Mouse (Mus musculus): ENCODE measurements around the gene 9430015G10Rik. TPM values are rescaled to one million over a fixed set of nuclear protein-coding genes. Genes with fewer than 3 reads are reported as not detected.

Gene 9430015G10Rik
- polyA plus RNA-seq, 1 experiment from 2014 or later = 32.4 TPM

- H3K4me3 ChIP-seq (ENCODE audit: low read depth, low read length) = no peak overlapping the region
- H3K9ac ChIP-seq (replicated peaks; ENCODE audit: low read depth, low read length) = no peak overlapping the region
- ATAC-seq (ENCODE audit: low read depth) = no peak
- peak overlapping the region; percentile 50; the same call in 1 of the 2 replicates for H3K4me2 ChIP-seq (ENCODE audit: low read depth, low read length)
- H3K4me1 ChIP-seq (ENCODE audit: control insufficient read depth, insufficient read depth, low read length) = no peaks in the 10 kb centered on the region
- H3K27me3 ChIP-seq (ENCODE audit: control insufficient read depth, insufficient read depth, low read length) = peaks cover 10% of the 10 kb centered on the region; the same call in 1 of the 2 replicates
- no peaks in the 10 kb centered on the region for H3K36me3 ChIP-seq (ENCODE audit: control insufficient read depth, insufficient read depth, low read length)
- H3K9me3 ChIP-seq (ENCODE audit: control insufficient read depth, low read length) = no peaks in the 10 kb centered on the region
- no peak overlapping the region for H3K27ac ChIP-seq (ENCODE audit: low read depth, low read length)
- 6% methylated on average over 8 of the region's 8 CpGs for WGBS
Observed at GRCm38 (mm10) chr4:156076911-156077382, 32.8 kb upstream of the 9430015G10Rik start.

GRCm38 (mm10) chr4:156077499-156078301, 32.1 kb upstream of the 9430015G10Rik start:
- no peaks in the 10 kb centered on the region for H3K4me1 ChIP-seq (ENCODE audit: control insufficient read depth, insufficient read depth, low read length)
- H3K36me3 ChIP-seq (ENCODE audit: control insufficient read depth, insufficient read depth, low read length) = no peaks in the 10 kb centered on the region
- no peak overlapping the region for H3K9ac ChIP-seq (replicated peaks; ENCODE audit: low read depth, low read length)
- peak overlapping the region; percentile 50 for H3K4me2 ChIP-seq (ENCODE audit: low read depth, low read length)
- no peak for ATAC-seq (ENCODE audit: low read depth)
- no peaks in the 10 kb centered on the region for H3K9me3 ChIP-seq (ENCODE audit: control insufficient read depth, low read length)
- peak overlapping the region; percentile 23 for H3K4me3 ChIP-seq (ENCODE audit: low read depth, low read length)
- H3K27me3 ChIP-seq (ENCODE audit: control insufficient read depth, insufficient read depth, low read length) = peaks cover 10% of the 10 kb centered on the region; the same call in 1 of the 2 replicates
- no peak overlapping the region for H3K27ac ChIP-seq (ENCODE audit: low read depth, low read length)
- WGBS = under 1% methylated on average over 58 of the region's 58 CpGs

DNA sequence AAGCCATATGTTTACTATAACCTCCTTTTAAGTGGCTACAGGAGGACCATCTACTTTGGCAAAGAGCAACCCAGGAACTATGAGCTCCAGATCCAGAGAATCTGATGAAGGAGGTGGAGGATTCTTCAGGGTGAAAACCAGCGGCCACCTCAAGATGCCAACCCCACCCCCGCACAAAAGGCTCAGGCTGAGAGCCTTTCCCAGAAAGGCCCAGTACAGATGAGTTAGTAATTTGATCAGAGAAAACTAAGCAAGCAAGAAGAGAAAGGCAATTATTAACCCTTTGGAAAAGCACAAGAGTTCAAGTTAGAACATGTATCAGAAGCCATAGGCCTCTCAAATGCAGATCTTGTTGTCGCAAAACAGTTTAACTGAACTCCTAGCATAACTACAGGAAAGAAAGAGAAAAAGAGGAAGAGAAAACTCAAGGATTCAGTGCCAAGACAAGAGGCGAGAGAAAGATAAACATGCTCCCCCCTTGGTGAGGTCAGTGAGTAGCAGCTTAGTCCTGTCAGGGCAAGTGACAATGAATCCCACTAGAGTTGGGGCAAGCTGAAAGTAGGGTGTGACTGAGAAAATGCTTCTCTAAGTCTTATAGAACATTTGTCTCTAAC, 27.1 kb upstream of the 9430015G10Rik start:
- H3K27ac ChIP-seq (ENCODE audit: low read depth, low read length) = no peak overlapping the region
- H3K36me3 ChIP-seq (ENCODE audit: control insufficient read depth, insufficient read depth, low read length) = no peaks in the 10 kb centered on the region
- no peaks in the 10 kb centered on the region for H3K9me3 ChIP-seq (ENCODE audit: control insufficient read depth, low read length)
- no peak overlapping the region for H3K4me2 ChIP-seq (ENCODE audit: low read depth, low read length)
- ATAC-seq (ENCODE audit: low read depth) = no peak
- H3K27me3 ChIP-seq (ENCODE audit: control insufficient read depth, insufficient read depth, low read length) = no peaks in the 10 kb centered on the region
- H3K4me3 ChIP-seq (ENCODE audit: low read depth, low read length) = no peak overlapping the region
- WGBS = 77% methylated on average over 4 of the region's 4 CpGs
- H3K9ac ChIP-seq (replicated peaks; ENCODE audit: low read depth, low read length) = no peak overlapping the region
- no peaks in the 10 kb centered on the region for H3K4me1 ChIP-seq (ENCODE audit: control insufficient read depth, insufficient read depth, low read length)

GRCm38 (mm10) chr4:156083348-156083747, 26.4 kb upstream of the 9430015G10Rik start:
- H3K9ac ChIP-seq (replicated peaks; ENCODE audit: low read depth, low read length) = no peak overlapping the region
- H3K4me3 ChIP-seq (ENCODE audit: low read depth, low read length) = no peak overlapping the region
- no peaks in the 10 kb centered on the region for H3K9me3 ChIP-seq (ENCODE audit: control insufficient read depth, low read length)
- H3K27me3 ChIP-seq (ENCODE audit: control insufficient read depth, insufficient read depth, low read length) = no peaks in the 10 kb centered on the region
- no peak overlapping the region for H3K4me2 ChIP-seq (ENCODE audit: low read depth, low read length)
- no peak overlapping the region for H3K27ac ChIP-seq (ENCODE audit: low read depth, low read length)
- no peaks in the 10 kb centered on the region for H3K4me1 ChIP-seq (ENCODE audit: control insufficient read depth, insufficient read depth, low read length)
- 79% methylated on average over 5 of the region's 5 CpGs for WGBS
- no peaks in the 10 kb centered on the region for H3K36me3 ChIP-seq (ENCODE audit: control insufficient read depth, insufficient read depth, low read length)
- ATAC-seq (ENCODE audit: low read depth) = no peak

DNA sequence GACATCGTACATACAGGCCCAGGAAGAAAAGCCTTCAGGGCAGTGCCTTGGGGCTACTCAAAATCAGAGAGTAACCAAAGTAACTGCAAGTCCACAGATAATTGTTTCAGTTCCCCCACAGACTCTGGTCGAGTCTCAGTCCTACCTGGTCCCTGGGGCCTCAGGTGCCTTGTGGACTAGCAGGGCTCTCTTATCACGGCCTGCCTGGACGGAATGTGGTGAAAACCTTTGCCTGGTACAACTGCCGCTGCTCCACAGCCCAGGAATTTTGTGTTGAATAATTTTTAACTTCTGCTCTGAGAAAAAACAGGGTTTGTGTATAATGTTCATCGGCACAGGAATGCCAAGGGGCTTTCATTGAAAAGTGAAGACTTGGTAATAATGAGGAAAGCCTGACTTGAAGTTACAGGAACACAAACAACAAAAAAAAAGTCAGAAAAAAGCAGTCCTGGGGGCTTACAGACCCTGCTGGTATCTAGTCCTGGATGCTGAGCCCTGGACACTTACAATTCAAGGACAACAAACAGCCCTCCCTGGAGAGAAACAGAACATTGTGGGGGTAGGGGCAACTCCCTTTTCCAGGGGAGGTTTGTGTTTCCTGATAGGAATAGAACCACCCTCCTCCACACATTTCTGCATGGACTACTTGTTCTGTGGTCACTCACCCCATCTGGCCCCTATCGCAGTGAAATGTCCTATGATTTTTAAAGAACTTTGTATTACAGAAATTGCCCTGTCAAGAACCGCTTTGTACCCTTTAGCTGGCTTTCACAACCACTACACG, 25.5 kb upstream of the 9430015G10Rik start:
- Histone ChIP-seq H3K4me2 (ENCODE audit: low read depth, low read length) (no peak overlapping the region), H3K27me3 (ENCODE audit: control insufficient read depth, insufficient read depth, low read length) (no peaks in the 10 kb centered on the region), H3K27ac (ENCODE audit: low read depth, low read length) (no peak overlapping the region), H3K36me3 (ENCODE audit: control insufficient read depth, insufficient read depth, low read length) (no peaks in the 10 kb centered on the region), H3K9ac (replicated peaks; ENCODE audit: low read depth, low read length) (no peak overlapping the region), H3K4me3 (ENCODE audit: low read depth, low read length) (no peak overlapping the region), H3K4me1 (ENCODE audit: control insufficient read depth, insufficient read depth, low read length) (no peaks in the 10 kb centered on the region), H3K9me3 (ENCODE audit: control insufficient read depth, low read length) (no peaks in the 10 kb centered on the region)
- ATAC-seq (ENCODE audit: low read depth) = no peak
- WGBS = 86% methylated on average over 9 of the region's 9 CpGs

- WGBS = 84% methylated on average over 8 of the region's 8 CpGs
- H3K4me1 ChIP-seq (ENCODE audit: control insufficient read depth, insufficient read depth, low read length) = no peaks in the 10 kb centered on the region
- H3K36me3 ChIP-seq (ENCODE audit: control insufficient read depth, insufficient read depth, low read length) = no peaks in the 10 kb centered on the region
- H3K9me3 ChIP-seq (ENCODE audit: control insufficient read depth, low read length) = no peaks in the 10 kb centered on the region
- no peak for ATAC-seq (ENCODE audit: low read depth)
- H3K9ac ChIP-seq (replicated peaks; ENCODE audit: low read depth, low read length) = no peak overlapping the region
- H3K27me3 ChIP-seq (ENCODE audit: control insufficient read depth, insufficient read depth, low read length) = no peaks in the 10 kb centered on the region
- no peak overlapping the region for H3K4me2 ChIP-seq (ENCODE audit: low read depth, low read length)
- H3K4me3 ChIP-seq (ENCODE audit: low read depth, low read length) = no peak overlapping the region
- H3K27ac ChIP-seq (ENCODE audit: low read depth, low read length) = no peak overlapping the region
Observed at GRCm38 (mm10) chr4:156085256-156085655, 24.5 kb upstream of the 9430015G10Rik start.

- H3K4me3 ChIP-seq (ENCODE audit: low read depth, low read length) = no peak overlapping the region
- no peak for ATAC-seq (ENCODE audit: low read depth)
- H3K27me3 ChIP-seq (ENCODE audit: control insufficient read depth, insufficient read depth, low read length) = no peaks in the 10 kb centered on the region
- no peaks in the 10 kb centered on the region for H3K9me3 ChIP-seq (ENCODE audit: control insufficient read depth, low read length)
- H3K9ac ChIP-seq (replicated peaks; ENCODE audit: low read depth, low read length) = no peak overlapping the region
- H3K4me1 ChIP-seq (ENCODE audit: control insufficient read depth, insufficient read depth, low read length) = no peaks in the 10 kb centered on the region
- 39% methylated on average over 5 of the region's 5 CpGs for WGBS
- no peak overlapping the region for H3K27ac ChIP-seq (ENCODE audit: low read depth, low read length)
- H3K4me2 ChIP-seq (ENCODE audit: low read depth, low read length) = no peak overlapping the region
- no peaks in the 10 kb centered on the region for H3K36me3 ChIP-seq (ENCODE audit: control insufficient read depth, insufficient read depth, low read length)
Observed at GRCm38 (mm10) chr4:156087398-156088087, 22.2 kb upstream of the 9430015G10Rik start.

DNA sequence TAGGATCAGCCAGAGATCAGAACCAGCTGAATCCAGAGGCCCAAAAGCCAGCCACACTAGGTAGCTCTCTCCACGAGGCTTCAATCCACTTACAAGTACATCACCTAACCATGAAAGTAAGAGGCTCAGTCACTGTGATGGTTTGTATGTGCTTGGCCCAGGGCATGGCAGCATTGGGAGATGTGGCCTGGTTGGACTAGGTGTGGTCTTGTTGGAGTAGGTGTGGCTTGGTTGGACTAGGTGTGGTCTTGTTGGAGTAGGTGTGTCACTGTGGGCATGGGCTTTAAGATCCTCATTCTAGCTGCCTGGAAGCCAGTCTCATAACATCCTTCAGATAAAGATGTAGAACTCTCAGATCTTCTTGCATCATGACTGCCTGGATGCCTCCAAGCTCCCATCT, 18.5 kb upstream of the 9430015G10Rik start:
- no peak for ATAC-seq (ENCODE audit: low read depth)
- no peaks in the 10 kb centered on the region for H3K4me1 ChIP-seq (ENCODE audit: control insufficient read depth, insufficient read depth, low read length)
- WGBS = 78% methylated on average over 1 of the region's 1 CpGs
- H3K27me3 ChIP-seq (ENCODE audit: control insufficient read depth, insufficient read depth, low read length) = no peaks in the 10 kb centered on the region
- no peaks in the 10 kb centered on the region for H3K9me3 ChIP-seq (ENCODE audit: control insufficient read depth, low read length)
- no peaks in the 10 kb centered on the region for H3K36me3 ChIP-seq (ENCODE audit: control insufficient read depth, insufficient read depth, low read length)
- H3K9ac ChIP-seq (replicated peaks; ENCODE audit: low read depth, low read length) = no peak overlapping the region
- no peak overlapping the region for H3K4me3 ChIP-seq (ENCODE audit: low read depth, low read length)
- H3K4me2 ChIP-seq (ENCODE audit: low read depth, low read length) = no peak overlapping the region
- H3K27ac ChIP-seq (ENCODE audit: low read depth, low read length) = no peak overlapping the region
